Mouse (Mus musculus) activated CD4-positive, CD25-positive, alpha-beta regulatory T cell, adult 4 months (primary cell): Measurements from ENCODE around the gene Lnp1. TPM values are rescaled to one million over a fixed set of nuclear protein-coding genes. Genes with fewer than 3 reads are reported as not detected.
A peak's percentile ranks its signal among the peaks of the same experiment; 100 is the strongest.
"Not testable (repeated sequence)": the region's sequence is repeated elsewhere in the genome, so short reads cannot be mapped to it uniquely, and the experiment has no call there.

Experiments
- ATAC-seq: one replicate; pipeline ENCODE4 v1.8.0; 2017
- polyA plus RNA-seq, 2 experiments: library from polyadenylated mRNA; unstranded; fragments of 100-300 nt; shearing (Covaris generic); gene quantifications; one replicate each; pipeline ENCODE4 v1.2.1; 2017

Lnp1 gene
- polyA plus RNA-seq = not detected

DNA sequence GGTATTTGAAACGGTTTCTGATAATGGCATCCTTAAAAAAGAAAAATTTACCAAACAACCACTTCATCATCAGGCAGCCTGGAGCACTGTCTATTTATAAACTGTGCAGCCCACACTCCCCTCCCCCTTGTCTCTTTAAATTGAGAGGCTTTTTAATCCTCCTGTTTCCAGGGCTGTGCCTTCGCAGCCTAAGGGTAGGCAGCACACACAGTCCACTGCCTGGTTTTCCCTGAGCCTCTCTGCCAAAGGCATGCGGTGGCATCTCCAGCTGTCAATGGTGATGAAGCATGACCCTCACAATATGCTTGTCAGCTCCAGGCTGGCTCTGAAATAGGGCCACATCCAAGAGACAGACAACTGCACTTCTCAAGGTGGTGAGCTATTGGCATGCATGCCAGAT lies at the start of gene Lnp1:
Gene Lnp1, minus strand, starts transcription at position 39 of the 400 bp plus-strand sequence.
- no peak for ATAC-seq

DNA sequence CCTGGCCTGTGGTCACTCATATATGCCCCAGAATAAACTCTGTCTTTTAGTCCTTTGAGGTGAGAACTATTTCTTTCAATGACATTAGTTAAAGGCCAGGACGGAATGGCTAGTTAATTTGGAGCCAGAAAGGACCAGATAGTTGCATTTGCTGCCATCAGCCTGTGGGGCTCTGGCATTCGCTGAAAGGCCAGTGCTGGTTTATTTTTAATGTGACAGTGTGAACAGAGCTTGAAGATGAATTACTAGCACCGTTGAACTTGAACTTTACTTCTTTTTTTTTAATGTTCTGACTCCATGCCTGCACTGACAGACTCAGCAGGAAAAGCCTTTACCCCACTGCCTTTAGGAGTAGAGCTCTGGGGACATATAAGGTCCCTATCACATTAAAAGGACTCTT lies 46.8 kb upstream of the Lnp1 start:
- ATAC-seq = no peak

DNA sequence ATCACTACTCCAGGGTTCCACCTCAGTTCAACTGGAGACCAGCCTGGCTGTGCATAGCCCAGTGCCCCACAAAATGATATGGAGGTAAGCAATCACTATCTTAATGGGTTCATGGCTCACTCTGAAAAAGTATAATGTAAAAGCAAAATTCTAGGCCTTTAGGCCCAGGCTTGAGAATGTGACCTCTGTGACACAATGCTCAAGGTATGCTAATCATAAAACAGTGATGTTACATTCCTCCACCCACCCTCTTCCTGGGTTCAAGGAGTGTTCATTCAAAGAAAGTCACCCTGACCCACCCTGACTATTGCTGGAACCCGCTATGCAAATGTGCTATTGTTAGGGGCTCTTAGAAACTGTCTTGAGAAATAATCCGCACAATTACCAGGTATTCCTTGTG lies 30.4 kb upstream of the Lnp1 start:
- not testable (repeated sequence) for ATAC-seq

DNA sequence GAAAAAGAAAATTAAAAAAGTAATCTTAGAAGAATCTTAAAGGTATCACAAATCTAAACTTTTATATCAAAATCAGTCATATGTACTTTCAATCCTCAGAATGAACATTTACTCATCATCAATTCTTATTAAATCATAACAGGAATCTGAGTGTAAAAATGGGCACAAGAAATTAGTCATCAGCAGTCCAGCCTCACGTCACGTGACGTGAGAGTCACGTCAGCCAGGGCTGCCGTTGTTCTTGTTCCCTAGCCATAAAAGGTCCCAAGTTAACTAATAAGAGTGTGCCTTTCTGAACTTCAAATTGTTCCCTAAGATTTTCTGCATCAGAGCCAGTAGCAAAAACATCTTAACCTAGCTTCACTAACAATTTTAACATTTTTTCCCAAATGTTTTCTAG lies 21.2 kb upstream of the Lnp1 start:
- no peak for ATAC-seq

DNA sequence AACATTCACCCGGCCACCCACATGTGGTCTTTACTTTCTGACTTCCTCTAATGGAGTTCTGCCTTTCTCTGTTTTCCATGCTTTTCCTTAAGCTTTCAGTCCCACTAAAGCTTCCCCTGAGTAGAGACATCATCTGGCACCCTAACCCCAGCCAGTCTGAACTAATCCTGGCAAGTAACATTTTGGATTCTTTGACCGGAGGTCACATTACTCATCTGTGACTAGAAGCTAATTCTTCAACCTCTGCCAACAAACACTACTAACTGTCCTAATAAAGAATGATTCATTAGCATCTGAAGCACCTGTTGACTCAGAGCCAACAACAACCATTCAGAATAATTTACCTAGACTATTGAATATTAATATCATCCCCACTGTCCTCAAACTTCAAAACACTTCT lies 14.5 kb upstream of the Lnp1 start:
- ATAC-seq = no peak

DNA sequence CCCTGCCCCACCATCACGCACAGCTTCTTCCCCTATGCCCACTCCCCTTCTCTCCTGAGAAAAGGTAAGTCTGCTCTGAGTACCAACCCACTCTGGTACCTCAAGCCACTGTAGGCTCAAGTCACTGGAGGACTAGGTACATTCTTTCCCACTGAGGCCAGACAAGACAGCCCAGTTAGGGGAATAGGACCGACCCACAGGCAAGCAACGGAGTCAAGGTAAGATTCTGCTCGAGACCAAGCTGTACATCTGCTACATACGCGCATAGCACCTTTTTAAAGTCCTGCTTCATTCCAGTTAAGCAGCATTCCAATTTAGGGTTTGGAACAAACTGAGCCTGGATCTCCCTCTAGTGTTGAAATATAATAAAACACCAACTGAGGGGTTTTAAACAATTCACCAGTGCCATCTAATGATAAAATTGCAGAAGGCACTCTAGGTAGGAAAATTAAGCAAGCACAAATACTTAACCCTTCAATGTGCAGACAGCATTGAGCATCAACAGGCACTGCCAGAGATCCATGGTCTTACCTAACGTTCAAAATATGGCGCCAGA lies 7.7 kb downstream of the Lnp1 start:
- ATAC-seq = peak; percentile 54

DNA sequence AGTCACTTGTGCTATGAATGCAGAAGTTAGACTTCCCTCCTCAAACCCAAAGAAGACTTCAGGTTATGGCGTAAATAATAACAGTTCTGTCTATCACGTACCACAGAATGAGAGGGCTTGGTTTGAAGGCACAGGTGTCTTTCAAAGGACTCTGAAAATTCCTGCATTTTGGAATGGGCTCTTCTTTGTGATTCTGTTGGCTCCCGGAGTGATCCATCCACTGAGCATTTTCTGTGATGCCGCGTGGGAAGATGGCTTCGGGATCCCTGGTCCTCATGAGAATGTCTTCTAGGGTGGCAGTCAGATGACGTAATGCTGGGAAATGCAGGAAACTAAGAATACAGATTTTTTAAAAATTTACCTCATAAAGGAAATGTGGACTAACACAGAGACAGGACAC lies 10.6 kb downstream of the Lnp1 start:
- ATAC-seq = no peak

DNA sequence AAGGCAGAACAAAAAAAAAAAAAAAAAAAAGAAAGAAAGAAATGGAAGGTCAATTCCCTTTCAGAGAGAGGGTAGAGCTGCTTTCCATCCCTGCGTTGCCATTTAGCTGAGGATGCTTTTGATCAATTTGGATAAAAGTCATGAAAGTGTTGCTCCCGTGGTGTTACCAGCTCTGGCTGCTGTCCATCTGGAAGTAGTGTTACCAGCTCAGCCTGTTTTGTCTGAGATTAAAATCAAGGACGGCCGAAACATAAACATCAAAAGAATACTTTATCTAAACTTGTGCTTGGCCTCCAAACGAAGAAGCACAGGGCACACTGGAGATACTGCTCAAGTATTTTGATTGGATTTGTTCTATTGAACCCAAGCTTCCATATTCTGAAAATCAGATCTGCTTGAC lies 18.9 kb downstream of the Lnp1 start:
- no peak for ATAC-seq

DNA sequence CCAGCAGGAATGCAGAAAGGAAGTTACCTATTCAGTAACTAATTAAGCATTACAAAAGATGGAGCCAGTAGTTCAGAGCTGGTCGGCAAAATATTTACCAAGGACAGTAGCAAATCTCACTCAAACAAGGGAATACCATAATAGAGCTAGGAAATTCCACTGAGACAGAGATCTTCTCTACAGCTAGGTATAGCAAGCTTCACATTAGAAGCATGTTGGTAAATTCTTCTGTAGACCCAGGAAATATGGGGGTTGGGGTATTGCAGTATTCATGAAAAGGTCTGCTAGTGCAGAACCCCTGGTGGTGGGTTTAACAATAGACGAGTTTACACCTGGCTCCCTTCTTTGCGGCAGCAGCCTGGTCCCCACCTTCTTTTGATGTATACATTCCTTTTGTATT lies 25.7 kb downstream of the Lnp1 start:
- not testable (repeated sequence) for ATAC-seq

DNA sequence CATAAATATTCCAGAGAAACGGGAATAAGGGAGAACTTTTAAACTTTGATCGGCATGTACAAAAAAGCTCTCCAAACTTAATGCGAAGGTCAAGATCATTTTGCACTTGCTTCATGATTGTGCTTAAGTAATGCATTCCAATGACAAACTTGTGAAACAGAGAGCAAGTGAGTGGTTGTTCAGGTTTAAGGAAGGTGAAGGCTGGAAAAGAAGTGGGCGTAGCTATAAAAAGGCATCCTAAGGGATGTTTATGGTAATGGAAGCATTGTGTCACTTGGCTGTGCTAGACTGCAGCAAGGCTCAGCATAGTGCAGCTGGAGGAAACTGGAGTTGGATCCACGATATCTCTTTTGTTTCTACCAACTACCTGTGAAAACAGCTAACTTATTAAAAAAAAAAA lies 36.3 kb downstream of the Lnp1 start:
- no peak for ATAC-seq

DNA sequence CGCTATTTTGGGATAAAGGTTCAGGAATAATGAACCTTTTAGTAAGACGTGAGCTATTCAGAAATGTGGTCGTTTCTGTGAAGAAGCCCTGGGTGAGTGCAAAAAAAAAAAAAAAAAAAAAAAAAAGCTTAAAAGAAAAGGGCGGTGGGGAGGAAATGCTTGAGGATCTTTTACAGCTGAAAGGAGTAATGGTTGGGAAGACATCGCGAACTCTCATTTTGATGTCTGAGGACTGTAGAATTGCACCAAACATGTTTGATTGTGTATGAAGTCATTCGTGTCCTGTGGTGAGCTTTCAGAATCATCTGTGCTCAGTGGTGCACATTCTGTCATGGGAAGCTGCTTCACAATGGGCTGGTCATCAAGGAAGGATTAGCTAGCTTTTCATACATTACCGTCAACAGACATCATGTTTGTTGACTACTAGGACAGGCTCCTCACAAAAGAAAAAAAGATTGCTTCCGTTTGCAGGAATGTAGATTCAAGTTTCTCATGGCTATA lies 41.2 kb downstream of the Lnp1 start:
- ATAC-seq = no peak

DNA sequence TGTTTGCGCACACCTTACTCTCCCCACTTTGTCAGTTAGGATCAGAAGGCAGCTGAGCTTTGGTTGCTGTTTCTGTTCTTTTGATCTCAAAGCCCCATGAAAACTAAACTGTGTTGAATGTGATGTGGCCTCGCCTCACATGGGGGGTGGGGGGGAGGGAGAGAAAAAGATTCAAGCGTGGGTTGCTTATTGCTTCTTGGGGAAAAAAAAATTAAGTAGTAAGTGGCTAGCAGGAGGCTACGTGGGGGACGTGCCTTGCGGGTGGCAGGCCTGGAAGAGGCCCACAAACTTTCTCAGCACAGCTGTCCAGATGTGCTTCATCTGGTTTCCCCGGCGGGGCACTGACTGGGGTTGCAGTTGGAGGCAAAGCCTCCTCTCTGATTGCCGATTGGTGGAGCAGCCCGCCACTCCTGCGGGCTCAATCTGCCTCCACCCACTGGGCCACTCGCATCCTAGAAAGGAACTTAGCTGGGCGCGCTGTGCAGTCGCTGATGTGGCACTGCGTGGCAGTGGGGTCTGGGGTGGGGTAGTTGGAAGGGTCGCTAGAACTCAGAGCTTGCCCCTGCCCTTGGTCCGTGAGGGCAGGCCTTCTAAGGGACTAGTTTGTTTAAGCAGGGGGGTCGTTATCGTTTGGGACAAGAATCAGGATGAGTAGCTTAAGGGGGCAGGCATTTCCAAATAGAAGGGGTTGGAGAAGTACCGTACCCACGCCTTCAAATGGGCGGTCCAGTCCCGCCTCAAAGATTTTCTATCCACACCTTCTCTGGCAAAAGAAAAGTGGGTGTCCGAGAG lies 41.8 kb downstream of the Lnp1 start, which contains the start of gene Tmem45a:
Gene Tmem45a, minus strand, starts transcription at position 343 of the 792 bp plus-strand sequence.
- peak; percentile 52 for ATAC-seq

DNA sequence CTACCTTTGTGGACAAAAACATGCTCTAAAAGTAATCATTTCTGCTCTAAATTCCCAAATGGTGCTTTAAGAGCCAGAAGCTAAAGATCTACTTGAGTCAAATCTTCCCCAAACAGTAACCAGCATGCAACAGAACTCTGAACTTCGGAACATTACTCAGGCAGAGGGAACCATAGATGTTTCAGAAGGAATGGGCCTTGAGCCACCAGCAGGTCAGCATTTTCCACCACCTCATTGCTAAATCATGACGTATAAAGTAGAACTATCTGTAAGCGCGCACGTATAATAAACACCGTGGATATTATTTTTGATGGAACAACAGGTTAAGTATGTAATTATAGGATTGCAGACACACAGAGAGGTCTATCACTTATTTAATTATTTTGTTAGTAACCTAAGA lies 43.0 kb downstream of the Lnp1 start:
- ATAC-seq = no peak

DNA sequence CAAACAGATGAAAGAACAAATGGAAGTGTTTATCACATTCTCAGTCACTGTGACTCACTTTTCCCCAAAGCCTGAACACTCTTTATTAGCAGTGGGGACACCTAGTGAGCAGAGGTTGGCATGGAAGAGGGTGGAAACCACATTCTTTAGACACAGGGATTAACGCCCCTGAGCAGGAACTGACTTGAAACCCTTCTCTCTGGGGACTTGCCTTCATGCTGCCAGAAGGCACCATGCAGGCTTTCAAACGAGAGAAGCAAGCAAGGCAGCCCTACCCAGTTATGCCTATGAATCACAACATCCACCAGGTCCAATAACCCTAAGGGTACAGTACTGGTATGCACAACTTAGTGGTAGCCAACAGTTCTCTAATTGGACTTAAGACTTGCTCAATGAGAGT lies 54.5 kb downstream of the Lnp1 start:
- no peak for ATAC-seq

DNA sequence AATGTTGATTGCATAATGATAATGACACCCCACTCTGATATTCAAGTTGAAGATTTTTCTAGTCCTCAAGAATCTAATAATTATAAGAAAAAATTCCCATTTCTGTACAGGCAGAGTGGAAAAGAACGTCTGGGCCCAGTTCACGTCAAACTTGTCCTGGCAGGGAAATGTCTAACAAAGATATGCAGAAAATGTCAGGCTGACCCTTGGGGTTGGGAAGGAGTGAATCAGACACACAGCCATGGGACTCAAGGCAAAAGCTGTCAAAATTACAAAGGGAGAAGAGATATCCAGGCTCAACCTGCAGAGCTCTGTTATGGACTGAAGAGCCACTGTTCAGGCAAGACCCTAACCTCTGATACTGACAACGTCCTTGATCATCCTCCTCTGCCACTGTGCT lies 57.4 kb downstream of the Lnp1 start:
- no peak for ATAC-seq

DNA sequence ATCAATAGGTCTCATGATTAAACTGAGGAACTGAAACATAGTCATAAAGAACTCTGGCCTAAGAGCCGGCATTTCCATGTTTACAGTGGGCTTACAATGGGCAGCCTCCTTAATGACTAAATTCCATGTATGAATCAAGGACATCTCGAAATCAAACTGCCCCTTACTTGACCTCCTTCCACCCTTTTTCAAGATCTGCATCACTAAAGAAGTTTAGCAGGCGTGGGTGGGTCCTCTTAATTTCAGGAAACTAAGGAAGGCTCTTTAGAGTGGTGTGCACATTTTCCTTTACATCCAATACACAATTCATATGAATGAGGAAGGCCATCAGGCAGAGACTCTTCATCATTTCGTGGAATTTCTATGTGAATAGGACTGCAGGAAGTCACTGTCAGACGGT lies 59.5 kb downstream of the Lnp1 start:
- no peak for ATAC-seq

DNA sequence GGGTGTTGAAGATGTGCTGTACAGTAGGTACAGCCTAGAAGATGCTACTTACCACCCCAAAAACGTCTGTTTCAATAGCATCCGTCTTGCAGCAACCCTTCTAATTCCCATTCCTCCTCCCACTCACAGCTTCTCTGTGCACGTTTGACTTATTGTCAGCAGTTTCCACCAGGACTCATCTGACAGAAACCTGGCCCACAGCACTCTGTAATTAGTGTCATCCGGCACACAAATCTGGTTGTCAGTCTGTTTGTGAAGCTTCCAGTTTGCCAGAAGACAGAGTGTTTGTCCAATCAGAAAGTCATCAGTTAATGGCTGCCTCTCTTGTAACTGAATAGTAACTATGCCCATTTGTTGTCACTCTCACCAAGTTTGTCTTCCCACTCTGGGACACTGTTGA lies 60.3 kb downstream of the Lnp1 start:
- no peak for ATAC-seq

Other genes starting within 250 kb of the Lnp1 start
- gene Tfg, start 210.6 kb downstream of the Lnp1 start, polyA plus RNA-seq = 10 to 100 TPM; 65.8 to 69.2 TPM
- not detected for gene Adgrg7, start 132.2 kb downstream of the Lnp1 start, polyA plus RNA-seq
- gene Tmem45a, start 41.9 kb downstream of the Lnp1 start, polyA plus RNA-seq = not detected
- gene Tmem45a2, start 143.3 kb upstream of the Lnp1 start, polyA plus RNA-seq = under 1 TPM in 1 of 2 experiments, not detected in 1; 0.40 TPM
- 10 to 100 TPM; 10.1 to 14.7 TPM for gene Tomm70a, start 193.6 kb upstream of the Lnp1 start, polyA plus RNA-seq
- gene Nit2, start 239.3 kb upstream of the Lnp1 start, polyA plus RNA-seq = 10 to 100 TPM; 36.4 to 36.6 TPM